Mouse (Mus musculus) heart, embryonic 13.5 days (tissue): Measurements from ENCODE around the gene Kifc3. TPM values are rescaled to one million over a fixed set of nuclear protein-coding genes. Genes with fewer than 3 reads are reported as not detected.

Source experiments
- ATAC-seq: fragments of 200-750 bp; cut with Nextera tagmentation; 2 replicates; pipeline ENCODE4 v1.8.0; 2017; ENCODE audit warnings: moderate TSS enrichment; ENCODE audit not compliant: insufficient number of reproducible peaks, low FRiP score, low TSS enrichment; ENCODE audit errors: extremely low read depth
- H3K27ac ChIP-seq: fragments of 300-500 bp; sonication (generic); replicated peaks from 2 replicates; pipeline ENCODE4 v1.5.1; 2015; ENCODE audit warnings: moderate library complexity, mild to moderate bottlenecking, inconsistent platforms
- H3K27me3 ChIP-seq: fragments of 300-500 bp; sonication (generic); replicated peaks from 2 replicates; pipeline ENCODE4 v1.6.1; 2015; ENCODE audit warnings: mild to moderate bottlenecking, inconsistent platforms
- H3K36me3 ChIP-seq: fragments of 300-500 bp; sonication (generic); 2 replicates; pipeline ENCODE4 v1.6.1; 2015; ENCODE audit warnings: mild to moderate bottlenecking, inconsistent platforms
- H3K4me1 ChIP-seq: fragments of 300-500 bp; sonication (generic); 2 replicates; pipeline ENCODE4 v1.6.1; 2015; ENCODE audit warnings: inconsistent platforms
- H3K4me2 ChIP-seq: fragments of 300-500 bp; sonication (generic); 2 replicates; pipeline ENCODE4 v1.6.1; 2015; ENCODE audit warnings: inconsistent platforms, mild to moderate bottlenecking, moderate library complexity
- H3K4me3 ChIP-seq: fragments of 300-500 bp; sonication (generic); 2 replicates; pipeline ENCODE4 v1.5.1; 2015; ENCODE audit warnings: moderate library complexity, mild to moderate bottlenecking, inconsistent platforms
- H3K9ac ChIP-seq: fragments of 300-500 bp; sonication (generic); 2 replicates; pipeline ENCODE4 v1.6.1; 2015; ENCODE audit warnings: inconsistent platforms, mild to moderate bottlenecking, moderate library complexity
- H3K9me3 ChIP-seq: fragments of 300-500 bp; sonication (generic); 2 replicates; pipeline ENCODE4 v1.6.1; 2016; ENCODE audit warnings: inconsistent platforms
- WGBS: fragments of 180-500 bp; shearing (Covaris S2); methylation state at CpG from one replicate; pipeline ENCODE4 v1.1.7; 2015; ENCODE audit warnings: mixed read lengths; 5-methylcytosine and 5-hydroxymethylcytosine counted together
- polyA plus RNA-seq: library from polyadenylated mRNA; unstranded; fragments of >200 nt; fragmentation: Nextera tagmentation; extraction: Ambion mirVana; gene quantifications from 2 replicates; pipeline ENCODE4 v1.2.1, GENCODE M21; 2015

Gene Kifc3
- polyA plus RNA-seq, 1 experiment from 2014 or later, result 10.6 TPM

GRCm38 (mm10) chr8:95142075-95142831 lies 60.4 kb downstream of the Kifc3 start:
- Histone ChIP-seq H3K27me3 (peaks cover 14% of the 10 kb centered on the region; the same call in 1 of the 2 replicates), H3K9me3 (no peaks in the 10 kb centered on the region), H3K27ac (peak overlapping the region; percentile 74), H3K9ac (peak overlapping the region; percentile 93), H3K4me2 (peak overlapping the region; percentile 94), H3K4me1 (peaks cover 65% of the 10 kb centered on the region), H3K4me3 (peak overlapping the region; percentile 78), H3K36me3 (no peaks in the 10 kb centered on the region)
- 1% methylated on average over 66 of the region's 66 CpGs for WGBS
- peak; percentile 6; the same call in 1 of the 2 replicates for ATAC-seq

GRCm38 (mm10) chr8:95141469-95142074 lies 61.0 kb downstream of the Kifc3 start:
- Histone ChIP-seq H3K27me3 (peaks cover 21% of the 10 kb centered on the region), H3K9me3 (no peaks in the 10 kb centered on the region), H3K4me3 (peak overlapping the region; percentile 78), H3K4me1 (peaks cover 69% of the 10 kb centered on the region), H3K27ac (peak overlapping the region; percentile 74), H3K4me2 (peak overlapping the region; percentile 94), H3K36me3 (peaks cover 5% of the 10 kb centered on the region; the same call in 1 of the 2 replicates), H3K9ac (peak overlapping the region; percentile 93)
- under 1% methylated on average over 6 of the region's 6 CpGs for WGBS
- ATAC-seq, result 0 out of 2 replicates have a peak, but pooled peaks have one; percentile 15

GRCm38 (mm10) chr8:95141026-95141425 lies 61.6 kb downstream of the Kifc3 start:
- H3K4me2 ChIP-seq, result peak overlapping the region; percentile 94
- peaks cover 26% of the 10 kb centered on the region for H3K27me3 ChIP-seq
- peak overlapping the region; percentile 78 for H3K4me3 ChIP-seq
- no peaks in the 10 kb centered on the region for H3K9me3 ChIP-seq
- H3K4me1 ChIP-seq, result peaks cover 67% of the 10 kb centered on the region
- H3K27ac ChIP-seq, result peak overlapping the region; percentile 74; the same call in 1 of the 2 replicates
- H3K36me3 ChIP-seq, result peaks cover 5% of the 10 kb centered on the region; the same call in 1 of the 2 replicates
- peak overlapping the region; percentile 93 for H3K9ac ChIP-seq
- no peak for ATAC-seq
- WGBS, result 73% methylated on average over 1 of the region's 1 CpGs

- Histone ChIP-seq H3K4me1 (peaks cover 65% of the 10 kb centered on the region), H3K9me3 (no peaks in the 10 kb centered on the region), H3K9ac (peak overlapping the region; percentile 33), H3K4me3 (peak overlapping the region; percentile 78), H3K27me3 (peaks cover 26% of the 10 kb centered on the region), H3K4me2 (peak overlapping the region; percentile 94), H3K27ac (0 out of 2 replicates have a peak overlapping the region, but pooled peaks have one; percentile 8), H3K36me3 (peaks cover 5% of the 10 kb centered on the region; the same call in 1 of the 2 replicates)
- ATAC-seq, result no peak
- 44% methylated on average over 5 of the region's 5 CpGs for WGBS
These were observed 62.1 kb downstream of the Kifc3 start for GRCm38 (mm10) chr8:95140555-95140954.

GRCm38 (mm10) chr8:95139051-95139365 lies 63.6 kb downstream of the Kifc3 start:
- 46% methylated on average over 1 of the region's 1 CpGs for WGBS
- no peak for ATAC-seq
- Histone ChIP-seq H3K36me3 (peaks cover 13% of the 10 kb centered on the region; the same call in 1 of the 2 replicates), H3K4me2 (no peak overlapping the region), H3K9ac (no peak overlapping the region), H3K27ac (no peak overlapping the region), H3K4me1 (peaks cover 55% of the 10 kb centered on the region), H3K9me3 (no peaks in the 10 kb centered on the region), H3K27me3 (peaks cover 26% of the 10 kb centered on the region), H3K4me3 (no peak overlapping the region)

GRCm38 (mm10) chr8:95138341-95139050 lies 64.1 kb downstream of the Kifc3 start:
- Histone ChIP-seq H3K4me1 (peaks cover 49% of the 10 kb centered on the region), H3K4me3 (peak overlapping the region; percentile 48), H3K27me3 (peaks cover 26% of the 10 kb centered on the region), H3K4me2 (peak overlapping the region; percentile 76), H3K27ac (no peak overlapping the region), H3K9me3 (no peaks in the 10 kb centered on the region), H3K36me3 (peaks cover 16% of the 10 kb centered on the region), H3K9ac (peak overlapping the region; percentile 63; the same call in 1 of the 2 replicates)
- no peak for ATAC-seq
- 30% methylated on average over 6 of the region's 6 CpGs for WGBS

- no peaks in the 10 kb centered on the region for H3K9me3 ChIP-seq
- peaks cover 26% of the 10 kb centered on the region for H3K27me3 ChIP-seq
- no peak overlapping the region for H3K27ac ChIP-seq
- 8% methylated on average over 28 of the region's 28 CpGs for WGBS
- H3K4me2 ChIP-seq, result peak overlapping the region; percentile 76
- ATAC-seq, result no peak
- H3K9ac ChIP-seq, result peak overlapping the region; percentile 63
- H3K4me3 ChIP-seq, result peak overlapping the region; percentile 48
- peaks cover 41% of the 10 kb centered on the region for H3K4me1 ChIP-seq
- peaks cover 24% of the 10 kb centered on the region for H3K36me3 ChIP-seq
These were observed 64.9 kb downstream of the Kifc3 start for GRCm38 (mm10) chr8:95137641-95138098.

- H3K27me3 ChIP-seq, result peaks cover 26% of the 10 kb centered on the region
- H3K4me3 ChIP-seq, result peak overlapping the region; percentile 48
- H3K27ac ChIP-seq, result no peak overlapping the region
- H3K4me1 ChIP-seq, result peaks cover 39% of the 10 kb centered on the region
- 39% methylated on average over 12 of the region's 12 CpGs for WGBS
- peaks cover 28% of the 10 kb centered on the region for H3K36me3 ChIP-seq
- peak overlapping the region; percentile 76 for H3K4me2 ChIP-seq
- peak overlapping the region; percentile 63 for H3K9ac ChIP-seq
- no peak for ATAC-seq
- no peaks in the 10 kb centered on the region for H3K9me3 ChIP-seq
These were observed 65.4 kb downstream of the Kifc3 start for GRCm38 (mm10) chr8:95137201-95137600.

GRCm38 (mm10) chr8:95136218-95136617 lies 66.4 kb downstream of the Kifc3 start:
- no peak overlapping the region for H3K4me2 ChIP-seq
- WGBS, result 78% methylated on average over 3 of the region's 3 CpGs
- no peaks in the 10 kb centered on the region for H3K9me3 ChIP-seq
- H3K27ac ChIP-seq, result no peak overlapping the region
- H3K4me3 ChIP-seq, result no peak overlapping the region
- no peak overlapping the region for H3K9ac ChIP-seq
- H3K36me3 ChIP-seq, result peaks cover 29% of the 10 kb centered on the region
- peaks cover 32% of the 10 kb centered on the region for H3K4me1 ChIP-seq
- H3K27me3 ChIP-seq, result peaks cover 26% of the 10 kb centered on the region
- ATAC-seq, result no peak

- Histone ChIP-seq H3K27me3 (peaks cover 22% of the 10 kb centered on the region), H3K9ac (no peak overlapping the region), H3K9me3 (no peaks in the 10 kb centered on the region), H3K4me3 (no peak overlapping the region), H3K4me2 (no peak overlapping the region), H3K4me1 (peaks cover 26% of the 10 kb centered on the region), H3K36me3 (peaks cover 29% of the 10 kb centered on the region), H3K27ac (no peak overlapping the region)
- 47% methylated on average over 3 of the region's 3 CpGs for WGBS
- ATAC-seq, result no peak
These were observed 67.4 kb downstream of the Kifc3 start for GRCm38 (mm10) chr8:95135242-95135641.

GRCm38 (mm10) chr8:95134186-95134585 lies 68.4 kb downstream of the Kifc3 start:
- H3K4me1 ChIP-seq, result peaks cover 25% of the 10 kb centered on the region
- WGBS, result 86% methylated on average over 2 of the region's 2 CpGs
- ATAC-seq, result no peak
- no peak overlapping the region for H3K9ac ChIP-seq
- H3K4me3 ChIP-seq, result no peak overlapping the region
- H3K4me2 ChIP-seq, result no peak overlapping the region
- no peak overlapping the region for H3K27ac ChIP-seq
- H3K27me3 ChIP-seq, result peaks cover 18% of the 10 kb centered on the region
- no peaks in the 10 kb centered on the region for H3K9me3 ChIP-seq
- H3K36me3 ChIP-seq, result peaks cover 29% of the 10 kb centered on the region
